Mouse (Mus musculus): Measurements from ENCODE around the gene Agtrap. TPM values are rescaled to one million over a fixed set of nuclear protein-coding genes. Genes with fewer than 3 reads are reported as not detected.

Gene Agtrap
- total and polyA plus RNA-seq, 2 experiments from 2014 or later = 7.6 to 9.9 TPM

DNA sequence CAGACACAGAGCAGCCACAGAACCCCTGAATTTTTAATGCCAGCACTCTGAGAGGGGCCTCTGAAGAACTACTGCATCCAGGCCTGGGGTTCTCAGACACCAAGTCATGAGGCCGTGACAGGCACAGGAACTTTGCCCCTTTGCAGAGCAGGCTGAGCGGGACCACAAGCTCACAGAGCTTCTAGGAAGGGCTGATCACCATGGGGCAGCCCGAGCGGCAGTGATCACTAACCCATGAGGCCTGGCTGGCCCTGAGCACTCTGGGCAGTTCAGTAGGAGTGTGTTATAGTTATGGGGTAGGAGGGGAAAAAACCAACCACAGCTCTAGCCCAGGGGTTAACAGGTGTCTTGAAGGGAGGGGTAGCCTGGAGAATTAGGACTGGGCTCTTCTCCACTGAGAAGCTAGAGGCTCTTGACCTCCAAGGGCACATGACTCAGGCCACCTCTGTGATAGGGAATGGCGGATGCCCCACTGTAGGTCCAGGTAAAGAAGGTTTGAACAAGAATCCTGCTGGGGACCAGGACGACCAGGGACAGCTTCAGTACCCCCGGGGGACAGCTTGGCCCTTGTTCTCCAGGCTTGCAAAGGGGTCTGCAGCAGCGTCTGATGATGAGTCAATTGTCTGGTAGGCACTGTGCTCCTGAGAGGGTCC, 7.8 kb downstream of the Agtrap start:
- TF ChIP-seq CTCF (IDR thresholded peaks at IDR 0.05; ENCODE audit: low read depth) = no peak
- no peak overlapping the region for H3K4me2 ChIP-seq (ENCODE audit: low read depth, low read length)
- H3K36me3 ChIP-seq (ENCODE audit: insufficient read depth, low read length) = no peaks in the 10 kb centered on the region
- H3K4me1 ChIP-seq (ENCODE audit: insufficient read depth, low read length) = no peaks in the 10 kb centered on the region
- DNase-seq (ENCODE audit: low spot score) = no peak
- no peak overlapping the region for H3K9ac ChIP-seq (replicated peaks; ENCODE audit: low read length)
- no peak overlapping the region for H3K4me3 ChIP-seq (ENCODE audit: low read length)
- no peak for ATAC-seq
- H3K27ac ChIP-seq = no peak overlapping the region
- WGBS = 82% methylated on average over 8 of the region's 8 CpGs
- H3K9me3 ChIP-seq (ENCODE audit: low read length) = no peaks in the 10 kb centered on the region
- H3K27me3 ChIP-seq (ENCODE audit: insufficient read depth, low read length) = no peaks in the 10 kb centered on the region

DNA sequence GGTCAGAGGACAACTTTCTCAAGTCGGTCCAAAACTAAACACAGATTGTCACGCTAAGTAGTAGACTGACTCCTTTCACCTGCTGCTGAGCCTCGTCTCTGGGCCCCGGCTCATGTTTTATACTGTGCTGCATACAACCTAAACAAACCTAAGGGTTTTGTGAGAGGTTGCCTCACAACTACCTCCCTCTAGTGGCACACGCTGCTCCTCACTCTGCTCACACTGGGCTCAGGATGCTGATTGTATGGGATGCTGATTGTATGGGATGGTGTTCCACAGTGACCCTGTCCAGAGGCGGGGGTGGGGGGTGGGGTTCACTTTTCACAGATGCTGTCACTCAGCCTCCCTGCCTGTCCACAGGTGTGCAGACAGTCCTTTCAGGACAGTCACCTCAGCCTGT, 8.6 kb downstream of the Agtrap start:
- Histone ChIP-seq H3K4me3 (ENCODE audit: low read length) (no peak overlapping the region), H3K9ac (replicated peaks; ENCODE audit: low read length) (no peak overlapping the region), H3K36me3 (ENCODE audit: insufficient read depth, low read length) (no peaks in the 10 kb centered on the region), H3K4me1 (ENCODE audit: insufficient read depth, low read length) (no peaks in the 10 kb centered on the region), H3K4me2 (ENCODE audit: low read depth, low read length) (no peak overlapping the region), H3K27me3 (ENCODE audit: insufficient read depth, low read length) (no peaks in the 10 kb centered on the region), H3K27ac (no peak overlapping the region), H3K9me3 (ENCODE audit: low read length) (no peaks in the 10 kb centered on the region)
- no peak for ATAC-seq
- no peak for DNase-seq (ENCODE audit: low spot score)
- WGBS = 66% methylated on average over 6 of the region's 6 CpGs
- peak; percentile 55 for TF ChIP-seq CTCF (IDR thresholded peaks at IDR 0.05; ENCODE audit: low read depth)

DNA sequence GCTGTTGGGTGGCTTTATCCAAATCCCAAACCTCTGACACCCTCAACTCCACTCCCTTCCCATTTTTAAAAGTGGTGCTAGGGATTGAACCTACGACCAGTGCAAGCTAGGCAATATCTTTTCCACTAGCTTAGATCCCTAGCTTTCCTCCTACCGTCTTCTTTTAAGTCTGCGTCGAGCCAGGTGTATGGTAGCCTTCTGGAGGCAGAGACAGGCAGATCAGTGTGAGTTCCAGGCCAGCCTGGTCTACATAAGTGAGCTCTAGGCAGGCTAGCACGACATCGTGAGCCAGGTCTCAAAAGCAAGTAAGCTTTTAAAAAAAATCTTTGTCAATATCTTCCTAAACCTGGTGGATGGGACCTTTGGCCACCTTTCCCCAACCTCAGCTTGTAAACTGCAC, 11.9 kb downstream of the Agtrap start:
- ATAC-seq (no peak), DNase-seq (ENCODE audit: low spot score) (no peak)
- no peak for TF ChIP-seq CTCF (IDR thresholded peaks at IDR 0.05; ENCODE audit: low read depth)
- no peaks in the 10 kb centered on the region for H3K27me3 ChIP-seq (ENCODE audit: insufficient read depth, low read length)
- 93% methylated on average over 6 of the region's 6 CpGs for WGBS
- no peak overlapping the region for H3K27ac ChIP-seq
- H3K4me3 ChIP-seq (ENCODE audit: low read length) = no peak overlapping the region
- no peak overlapping the region for H3K4me2 ChIP-seq (ENCODE audit: low read depth, low read length)
- no peaks in the 10 kb centered on the region for H3K36me3 ChIP-seq (ENCODE audit: insufficient read depth, low read length)
- no peaks in the 10 kb centered on the region for H3K9me3 ChIP-seq (ENCODE audit: low read length)
- no peaks in the 10 kb centered on the region for H3K4me1 ChIP-seq (ENCODE audit: insufficient read depth, low read length)
- H3K9ac ChIP-seq (replicated peaks; ENCODE audit: low read length) = 0 out of 2 replicates have a peak overlapping the region, but pooled peaks have one; percentile 9

DNA sequence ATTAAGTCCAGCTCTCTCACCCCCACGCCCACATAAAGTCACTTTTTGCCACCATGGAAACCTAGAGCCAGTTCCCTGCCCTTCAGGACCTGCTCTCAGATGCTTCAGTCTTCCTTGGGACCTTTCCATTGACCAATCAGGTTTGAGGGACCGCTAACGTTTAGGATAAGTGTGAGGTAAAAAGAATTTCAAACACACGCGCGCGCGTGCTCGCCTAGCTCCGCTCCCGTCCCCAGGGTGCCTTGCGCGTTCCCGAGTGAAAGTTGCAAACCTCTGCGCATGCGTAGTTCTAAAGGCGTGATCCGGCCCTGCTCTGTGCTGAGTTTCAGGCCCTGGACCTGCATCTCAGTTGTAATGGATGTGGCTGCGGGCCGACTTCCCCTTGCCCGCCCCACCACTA, 12.6 kb downstream of the Agtrap start:
- 33% methylated on average over 21 of the region's 21 CpGs for WGBS
- Histone ChIP-seq H3K27me3 (ENCODE audit: insufficient read depth, low read length) (no peaks in the 10 kb centered on the region), H3K4me1 (ENCODE audit: insufficient read depth, low read length) (no peaks in the 10 kb centered on the region), H3K9me3 (ENCODE audit: low read length) (no peaks in the 10 kb centered on the region), H3K9ac (replicated peaks; ENCODE audit: low read length) (0 out of 2 replicates have a peak overlapping the region, but pooled peaks have one; percentile 9), H3K4me3 (ENCODE audit: low read length) (peak overlapping the region; percentile 19), H3K27ac (no peak overlapping the region), H3K4me2 (ENCODE audit: low read depth, low read length) (peak overlapping the region; percentile 46), H3K36me3 (ENCODE audit: insufficient read depth, low read length) (no peaks in the 10 kb centered on the region)
- DNase-seq (ENCODE audit: low spot score) (peak; percentile 83), ATAC-seq (0 out of 2 replicates have a peak, but pooled peaks have one; percentile 31)
- no peak for TF ChIP-seq CTCF (IDR thresholded peaks at IDR 0.05; ENCODE audit: low read depth)

DNA sequence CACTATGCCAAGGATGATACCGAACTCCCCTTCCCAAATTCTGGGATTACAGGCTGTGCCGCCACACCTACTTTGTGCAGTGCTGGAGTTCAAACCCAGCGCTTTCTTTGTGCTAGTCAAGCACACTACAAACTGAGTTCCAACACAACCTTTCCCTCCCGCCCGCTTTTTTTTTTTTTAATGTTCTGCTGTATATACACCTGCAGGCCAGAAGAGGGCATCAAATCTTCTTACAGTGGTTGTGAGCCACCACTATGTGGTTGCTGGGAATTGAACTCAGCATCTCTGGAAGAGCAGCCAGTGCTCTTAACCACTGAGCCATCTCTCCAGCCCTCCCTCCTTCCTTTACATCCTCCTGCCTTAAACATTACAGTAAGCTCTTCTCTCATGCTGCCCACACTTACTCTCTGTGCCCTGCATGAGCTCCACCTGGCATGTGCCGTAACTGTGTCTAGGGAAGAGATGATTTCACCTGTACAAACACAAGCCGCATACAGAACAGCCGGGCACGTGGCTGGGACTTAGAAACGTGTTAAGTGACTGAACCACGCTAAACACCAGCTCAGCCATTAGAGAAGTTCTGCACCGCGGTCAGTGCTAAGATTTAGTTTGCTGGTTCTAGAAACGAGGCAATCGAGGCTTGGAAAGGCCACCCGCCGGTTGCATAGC, 13.2 kb downstream of the Agtrap start:
- Histone ChIP-seq H3K4me1 (ENCODE audit: insufficient read depth, low read length) (no peaks in the 10 kb centered on the region), H3K9me3 (ENCODE audit: low read length) (no peaks in the 10 kb centered on the region), H3K4me3 (ENCODE audit: low read length) (0 out of 2 replicates have a peak overlapping the region, but pooled peaks have one; percentile 19), H3K36me3 (ENCODE audit: insufficient read depth, low read length) (no peaks in the 10 kb centered on the region), H3K9ac (replicated peaks; ENCODE audit: low read length) (no peak overlapping the region), H3K27ac (no peak overlapping the region), H3K27me3 (ENCODE audit: insufficient read depth, low read length) (no peaks in the 10 kb centered on the region), H3K4me2 (ENCODE audit: low read depth, low read length) (peak overlapping the region; percentile 46)
- peak; percentile 62 for TF ChIP-seq CTCF (IDR thresholded peaks at IDR 0.05; ENCODE audit: low read depth)
- DNase-seq (ENCODE audit: low spot score) (peak; percentile 57), ATAC-seq (peak; percentile 19; the same call in 1 of the 2 replicates)
- WGBS = 50% methylated on average over 17 of the region's 17 CpGs

DNA sequence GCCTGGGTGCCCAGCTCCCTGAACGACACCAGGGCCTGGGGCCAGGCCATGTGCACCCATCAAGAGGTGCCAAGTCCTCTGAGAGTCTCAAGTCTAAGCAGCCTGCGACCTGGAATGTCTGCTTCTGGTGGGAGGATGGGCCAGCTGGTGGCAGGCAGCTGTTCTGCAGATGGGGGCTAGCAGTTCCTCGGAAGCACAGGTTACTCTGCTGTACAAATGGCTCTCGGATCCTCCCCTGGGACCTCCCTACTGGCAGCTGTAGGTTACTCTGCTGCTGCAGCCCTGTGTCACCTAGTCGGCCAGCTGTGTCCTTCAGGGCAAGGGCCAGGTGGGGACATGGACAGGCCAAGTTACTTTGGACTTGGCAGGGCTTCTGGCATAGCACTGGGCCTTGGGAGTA, 16.3 kb downstream of the Agtrap start:
- Histone ChIP-seq H3K27ac (no peak overlapping the region), H3K27me3 (ENCODE audit: insufficient read depth, low read length) (no peaks in the 10 kb centered on the region), H3K9ac (replicated peaks; ENCODE audit: low read length) (no peak overlapping the region), H3K9me3 (ENCODE audit: low read length) (no peaks in the 10 kb centered on the region), H3K36me3 (ENCODE audit: insufficient read depth, low read length) (no peaks in the 10 kb centered on the region), H3K4me3 (ENCODE audit: low read length) (no peak overlapping the region), H3K4me2 (ENCODE audit: low read depth, low read length) (no peak overlapping the region), H3K4me1 (ENCODE audit: insufficient read depth, low read length) (no peaks in the 10 kb centered on the region)
- TF ChIP-seq CTCF (IDR thresholded peaks at IDR 0.05; ENCODE audit: low read depth) = no peak
- ATAC-seq = no peak
- 56% methylated on average over 5 of the region's 5 CpGs for WGBS
- no peak for DNase-seq (ENCODE audit: low spot score)

Data from hindbrain, postnatal 0 days (tissue).